ENCODE assay signal across 12 mouse cellular contexts in genomic region chr7:144788631-144789030, GRCm38 (mm10). TPM values are rescaled to one million over a fixed set of nuclear protein-coding genes. Genes with fewer than 3 reads are reported as not detected.
A peak's percentile ranks its signal among the peaks of the same experiment; 100 is the strongest.
DNase-seq lines count a peak whose midpoint lies in the region; ATAC-seq and TF ChIP-seq lines count a peak whose summit lies in the region.
"Had no signal": no experiment of that assay in that cellular context is flagged by ENCODE, and none has a peak within 500 bp of the region (broad histone marks: within the 10 kb centered on the region; RNA-seq: fewer than 3 reads in every experiment).

No protein-coding gene starts in this region.

- 0 out of 2 replicates have a peak, but pooled peaks cover 3% of the 10 kb centered on the region for H3K27me3 ChIP-seq in kidney, embryonic 16.5 days (ENCODE audit: insufficient read depth, low read length)
- peaks cover 7% of the 10 kb centered on the region for H3K27me3 ChIP-seq in heart, postnatal 0 days (ENCODE audit: control insufficient read depth, insufficient read depth, low read length)

- no peak; the same call in 1 of the 2 replicates for ATAC-seq in kidney, embryonic 16.5 days (ENCODE audit: low FRiP score, low TSS enrichment)
- peak; percentile 66 for ATAC-seq in heart, postnatal 0 days (ENCODE audit: insufficient read depth, low read depth)
- ATAC-seq in megakaryocyte-erythroid progenitor cell, adult 5-6 weeks (replicated peaks; ENCODE audit: low FRiP score, low TSS enrichment, poor library complexity, severe bottlenecking) = peak; percentile 63
- ATAC-seq: forebrain, postnatal 0 days had no signal

- no peak overlapping the region for H3K4me2 ChIP-seq in kidney, embryonic 16.5 days (replicated peaks; ENCODE audit: low read depth, low read length)
- H3K4me2 ChIP-seq in heart, postnatal 0 days (ENCODE audit: low read depth, low read length) = no peak overlapping the region

- H3K4me1 ChIP-seq in kidney, embryonic 16.5 days (ENCODE audit: insufficient read depth, low read length) = no peaks in the 10 kb centered on the region
- H3K4me1 ChIP-seq in heart, postnatal 0 days (ENCODE audit: control insufficient read depth, insufficient read depth) = peaks cover 17% of the 10 kb centered on the region

- no peak overlapping the region for H3K4me3 ChIP-seq in kidney, embryonic 16.5 days (ENCODE audit: low read length)
- no peak overlapping the region for H3K4me3 ChIP-seq in heart, postnatal 0 days (ENCODE audit: low read depth, low read length)

- DNase-seq in adrenal gland, adult (ENCODE audit: inconsistent age in 2 of 2, low spot score in 1 of 2) = peak; percentile 65 to 66
- DNase-seq in adrenal gland, adult 18-20 months (ENCODE audit: low spot score in 2 of 2) = no peak
- peak; percentile 44 for DNase-seq in kidney, postnatal 10 days
- DNase-seq in heart, postnatal 0 days (ENCODE audit: low spot score) = peak; percentile 72
- DNase-seq in layer of hippocampus, adult 9-11 months = no peak
- DNase-seq in spleen, adult 12 weeks (ENCODE audit: low spot score) = no peak
- DNase-seq: cerebellum, adult 8-10 months; forebrain, postnatal 0 days; thymus, postnatal 14 days had no signal

- WGBS in kidney, embryonic 16.5 days = 32% methylated on average over 4 of the region's 4 CpGs
- 5% methylated on average over 4 of the region's 4 CpGs for WGBS in heart, postnatal 0 days

- H3K36me3 ChIP-seq in kidney, embryonic 16.5 days (ENCODE audit: insufficient read depth, low read length) = no peaks in the 10 kb centered on the region
- no peaks in the 10 kb centered on the region for H3K36me3 ChIP-seq in heart, postnatal 0 days (replicated peaks; ENCODE audit: control insufficient read depth, insufficient read depth, low read length)

- H3K9me3 ChIP-seq in kidney, embryonic 16.5 days (ENCODE audit: low read length) = no peaks in the 10 kb centered on the region
- no peaks in the 10 kb centered on the region for H3K9me3 ChIP-seq in heart, postnatal 0 days (replicated peaks; ENCODE audit: control insufficient read depth, low read length)

- TF ChIP-seq CTCF in heart, postnatal 0 days (IDR thresholded peaks at IDR 0.05; ENCODE audit: low read depth) = no peak

- no peak overlapping the region for H3K27ac ChIP-seq in kidney, embryonic 16.5 days (ENCODE audit: low read length)
- H3K27ac ChIP-seq in heart, postnatal 0 days (ENCODE audit: low read depth) = no peak overlapping the region

- H3K9ac ChIP-seq in kidney, embryonic 16.5 days (replicated peaks; ENCODE audit: low read length) = no peak overlapping the region
- no peak overlapping the region for H3K9ac ChIP-seq in heart, postnatal 0 days (replicated peaks; ENCODE audit: low read depth, low read length)
- H3K9ac ChIP-seq: forebrain, postnatal 0 days had no signal

- TF ChIP-seq EP300 in heart, postnatal 0 days (IDR thresholded peaks at IDR 0.05; ENCODE audit: low read depth) = no peak

RNA-seq across cellular contexts. Expression of gene Ano1, which starts 36.9 kb away (rescaled TPM):
- total RNA-seq in adrenal gland, adult 18-20 months (2021) = 10 to 100 TPM; 21.3 to 30.6 TPM
- polyA plus RNA-seq in kidney, embryonic 16.5 days (2015; fragmentation: Nextera tagmentation; extraction: Ambion mirVana) = 53.6 and 56.5 TPM in 2 replicates
- total RNA-seq in heart, postnatal 0 days (2014; rRNA removed; ENCODE audit: low replicate concordance) = 11.1 and 11.8 TPM in 2 replicates
- 4.4 and 4.5 TPM in 2 replicates for polyA plus RNA-seq in heart, postnatal 0 days (2015; fragmentation: Nextera tagmentation; extraction: Ambion mirVana)
- 1.4 TPM in 1 of 2 replicates, not detected in the other for total RNA-seq in megakaryocyte-erythroid progenitor cell, adult 5-6 weeks (2014; fragmentation: Nextera tagmentation)
- not detected in 2 replicates for total RNA-seq in megakaryocyte-erythroid progenitor cell, adult 5-6 weeks (2017)

RNA-seq across cellular contexts. Expression of gene Fgf3, which starts 49.3 kb away (rescaled TPM):
- under 1 TPM; 0.50 to 0.80 TPM for total RNA-seq in adrenal gland, adult 18-20 months (2021)
- 0.58 and 0.87 TPM in 2 replicates for polyA plus RNA-seq in kidney, embryonic 16.5 days (2015; fragmentation: Nextera tagmentation; extraction: Ambion mirVana)
- total RNA-seq in heart, postnatal 0 days (2014; rRNA removed; ENCODE audit: low replicate concordance) = not detected in 2 replicates
- not detected in 2 replicates for polyA plus RNA-seq in heart, postnatal 0 days (2015; fragmentation: Nextera tagmentation; extraction: Ambion mirVana)
- total RNA-seq in megakaryocyte-erythroid progenitor cell, adult 5-6 weeks (2014; fragmentation: Nextera tagmentation) = 3.3 TPM in 1 of 2 replicates, not detected in the other
- total RNA-seq in megakaryocyte-erythroid progenitor cell, adult 5-6 weeks (2017) = 0.52 and 1.8 TPM in 2 replicates
- total RNA-seq: layer of hippocampus, adult 18-20 months had no signal

RNA-seq across cellular contexts. Expression of gene Fgf4, which starts 58.5 kb away (rescaled TPM):
- not detected for total RNA-seq in adrenal gland, adult 18-20 months (2021)
- polyA plus RNA-seq in kidney, embryonic 16.5 days (2015; fragmentation: Nextera tagmentation; extraction: Ambion mirVana) = 0.05 TPM in 1 of 2 replicates, not detected in the other
- not detected in 2 replicates for total RNA-seq in heart, postnatal 0 days (2014; rRNA removed; ENCODE audit: low replicate concordance)
- polyA plus RNA-seq in heart, postnatal 0 days (2015; fragmentation: Nextera tagmentation; extraction: Ambion mirVana) = not detected in 2 replicates
- not detected in 2 replicates for total RNA-seq in megakaryocyte-erythroid progenitor cell, adult 5-6 weeks (2014; fragmentation: Nextera tagmentation)
- total RNA-seq in megakaryocyte-erythroid progenitor cell, adult 5-6 weeks (2017) = not detected in 2 replicates
- total RNA-seq: forebrain, postnatal 0 days; layer of hippocampus, adult 18-20 months had no signal
- polyA plus RNA-seq: forebrain, postnatal 0 days had no signal

Comparison
In these comparisons a context has a peak if more than half of its experiments do, and no peak if none do; other contexts are left out.
1. DNase-seq: peak in adrenal gland, adult (2 of 2), kidney, postnatal 10 days (single experiment) and heart, postnatal 0 days (single experiment); none in adrenal gland, adult 18-20 months (0 of 2), layer of hippocampus, adult 9-11 months (single experiment) and spleen, adult 12 weeks (single experiment).